Mouse (Mus musculus) liver, embryonic 12.5 days (tissue): ENCODE results near the gene Mavs. TPM values are rescaled to one million over a fixed set of nuclear protein-coding genes. Genes with fewer than 3 reads are reported as not detected.
A peak's percentile ranks its signal among the peaks of the same experiment; 100 is the strongest.

Source experiments
- ATAC-seq: fragments of 200-750 bp; cut with Nextera tagmentation; 2 replicates; pipeline ENCODE4 v1.8.0; 2017; ENCODE audit warnings: moderate number of reproducible peaks, mild to moderate bottlenecking, moderate library complexity
- H3K27ac ChIP-seq: fragments of 300-500 bp; sonication (generic); 2 replicates; pipeline ENCODE4 v1.5.1; 2016; ENCODE audit warnings: mild to moderate bottlenecking
- H3K27me3 ChIP-seq: fragments of 300-500 bp; sonication (generic); replicated peaks from 2 replicates; pipeline ENCODE4 v1.6.1; 2016; ENCODE audit warnings: mild to moderate bottlenecking, moderate library complexity
- H3K36me3 ChIP-seq: fragments of 300-500 bp; sonication (generic); 2 replicates; pipeline ENCODE4 v1.6.1; 2016; ENCODE audit warnings: mild to moderate bottlenecking, moderate library complexity
- H3K4me1 ChIP-seq: fragments of 300-500 bp; sonication (generic); 2 replicates; pipeline ENCODE4 v1.6.1; 2016
- H3K4me2 ChIP-seq: fragments of 300-500 bp; sonication (generic); 2 replicates; pipeline ENCODE4 v1.6.1; 2016; ENCODE audit warnings: mild to moderate bottlenecking, moderate library complexity
- H3K4me3 ChIP-seq: fragments of 300-500 bp; sonication (generic); 2 replicates; pipeline ENCODE4 v1.5.1; 2016; ENCODE audit warnings: mild to moderate bottlenecking, moderate library complexity
- H3K9ac ChIP-seq: fragments of 300-500 bp; sonication (generic); 2 replicates; pipeline ENCODE4 v1.6.1; 2016; ENCODE audit warnings: mild to moderate bottlenecking, moderate library complexity
- H3K9me3 ChIP-seq: fragments of 300-500 bp; sonication (generic); replicated peaks from 2 replicates; pipeline ENCODE4 v1.6.1; 2016; ENCODE audit warnings: mild to moderate bottlenecking, moderate library complexity
- WGBS: fragments of 180-500 bp; shearing (Covaris S2); methylation state at CpG from one replicate; pipeline ENCODE4 v1.1.7; 2016; ENCODE audit not compliant: insufficient replicate concordance; 5-methylcytosine and 5-hydroxymethylcytosine counted together
- polyA plus RNA-seq: library from polyadenylated mRNA; unstranded; fragments of >200 nt; fragmentation: Nextera tagmentation; extraction: Ambion mirVana; gene quantifications from 2 replicates; pipeline ENCODE4 v1.2.1, GENCODE M21; 2016

Gene Mavs
- polyA plus RNA-seq, 1 experiment from 2014 or later, result 33.3 TPM

DNA sequence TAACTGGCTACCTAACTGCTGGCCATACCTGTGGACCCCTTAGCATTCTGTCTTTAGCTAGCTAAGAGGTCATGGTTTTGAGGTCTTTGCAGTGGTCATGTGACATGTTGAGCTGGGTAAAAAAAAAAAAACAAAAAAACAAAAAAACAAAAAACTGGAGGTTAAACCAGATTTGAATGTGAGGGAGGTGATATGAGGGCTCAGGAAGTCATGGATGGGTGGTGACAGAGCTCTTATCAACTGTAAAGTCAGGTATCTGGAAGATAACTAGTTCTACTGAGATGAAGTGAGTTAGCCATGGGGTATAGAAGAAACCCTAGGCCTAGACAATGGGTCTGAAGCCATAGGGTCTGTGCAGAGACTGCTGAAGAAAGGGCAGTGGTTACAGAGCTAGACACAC, 8.3 kb downstream of the Mavs start:
- Histone ChIP-seq H3K4me2 (no peak overlapping the region), H3K27me3 (no peaks in the 10 kb centered on the region), H3K9me3 (no peaks in the 10 kb centered on the region), H3K4me1 (peaks cover 66% of the 10 kb centered on the region), H3K9ac (peak overlapping the region; percentile 6; the same call in 1 of the 2 replicates), H3K4me3 (no peak overlapping the region), H3K36me3 (peaks cover 100% of the 10 kb centered on the region), H3K27ac (peak overlapping the region; percentile 55)
- no peak for ATAC-seq

DNA sequence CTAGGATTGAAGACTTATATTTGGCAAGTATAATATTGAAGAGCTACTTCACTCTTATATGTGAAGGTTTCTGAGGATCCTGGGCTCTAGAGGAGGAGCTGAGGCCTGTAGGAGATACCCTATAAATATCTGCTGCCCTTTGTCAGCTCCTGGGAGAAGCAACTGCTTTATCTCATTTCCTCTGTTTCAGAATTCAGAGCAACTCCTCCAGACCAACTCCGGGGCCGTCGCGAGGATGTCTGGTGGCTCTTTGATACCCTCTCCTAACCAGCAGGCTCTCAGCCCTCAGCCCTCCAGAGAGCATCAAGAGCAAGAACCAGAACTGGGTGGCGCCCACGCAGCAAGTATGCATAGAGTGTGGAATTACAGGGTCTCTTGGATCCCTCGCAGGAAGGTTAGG, 9.1 kb downstream of the Mavs start:
- peak; percentile 62 for ATAC-seq
- H3K27ac ChIP-seq, result peak overlapping the region; percentile 52
- no peaks in the 10 kb centered on the region for H3K9me3 ChIP-seq
- H3K27me3 ChIP-seq, result no peaks in the 10 kb centered on the region
- H3K4me3 ChIP-seq, result no peak overlapping the region
- H3K4me2 ChIP-seq, result no peak overlapping the region
- H3K4me1 ChIP-seq, result peaks cover 66% of the 10 kb centered on the region
- H3K36me3 ChIP-seq, result peaks cover 100% of the 10 kb centered on the region
- H3K9ac ChIP-seq, result 0 out of 2 replicates have a peak overlapping the region, but pooled peaks have one; percentile 6
- 19% methylated on average over 7 of the region's 7 CpGs for WGBS

DNA sequence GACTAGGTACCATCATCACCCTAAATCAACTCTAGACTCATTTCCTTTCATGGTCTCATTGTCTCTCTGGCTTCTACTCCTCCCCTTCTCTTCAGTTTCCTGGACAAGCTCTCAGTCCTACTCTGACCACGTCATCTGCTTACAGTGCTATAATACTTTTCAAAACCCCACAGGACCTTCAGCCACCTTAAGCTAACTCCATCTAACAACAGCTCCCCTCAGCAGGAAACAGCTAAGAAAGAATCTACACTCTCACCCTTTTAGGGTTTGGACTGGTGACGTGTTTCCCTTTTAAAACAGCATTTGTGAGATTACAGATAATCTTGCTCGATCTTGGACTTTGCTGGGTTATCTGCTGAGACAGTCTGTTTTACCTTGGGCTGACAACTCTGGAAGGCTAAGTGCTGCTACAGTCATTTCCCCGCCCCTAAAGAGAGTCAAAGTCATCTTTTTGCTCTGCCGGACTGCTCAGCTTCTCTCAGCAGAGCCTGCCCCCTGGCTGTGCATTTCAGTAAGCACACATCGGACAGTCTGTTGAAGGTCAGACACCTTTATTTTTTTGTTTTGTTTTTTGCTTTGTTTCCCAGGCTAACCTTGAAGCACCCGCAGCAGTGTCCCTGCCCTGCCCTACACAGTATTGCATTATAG, 19.9 kb downstream of the Mavs start:
- Histone ChIP-seq H3K4me1 (peaks cover 69% of the 10 kb centered on the region), H3K27me3 (no peaks in the 10 kb centered on the region), H3K36me3 (peaks cover 14% of the 10 kb centered on the region), H3K9ac (peak overlapping the region; percentile 60), H3K27ac (peak overlapping the region; percentile 82), H3K9me3 (no peaks in the 10 kb centered on the region), H3K4me3 (no peak overlapping the region), H3K4me2 (peak overlapping the region; percentile 45)
- 7% methylated on average over 7 of the region's 7 CpGs for WGBS
- ATAC-seq, result peak; percentile 88

DNA sequence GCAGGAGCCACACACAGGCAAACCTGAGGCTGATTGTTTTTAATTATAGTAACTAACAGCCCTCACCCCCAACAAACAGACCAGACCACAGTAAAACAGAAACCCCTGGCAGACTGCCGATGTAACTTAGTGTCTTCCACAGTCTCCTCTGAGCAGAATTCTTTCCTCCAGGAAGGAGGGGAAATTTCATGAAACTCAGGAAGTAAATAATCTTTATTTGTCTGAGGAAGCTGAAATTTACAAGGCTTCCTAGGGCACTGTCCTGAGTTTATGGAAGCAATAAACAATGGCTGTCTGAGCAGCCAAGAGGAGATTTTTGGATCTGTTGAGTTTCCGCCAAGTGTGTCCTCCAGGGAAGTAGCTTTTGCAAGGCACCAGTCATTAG, 20.5 kb downstream of the Mavs start:
- H3K9me3 ChIP-seq, result no peaks in the 10 kb centered on the region
- H3K4me3 ChIP-seq, result no peak overlapping the region
- H3K4me2 ChIP-seq, result peak overlapping the region; percentile 45
- peak overlapping the region; percentile 60 for H3K9ac ChIP-seq
- WGBS, result 67% methylated on average over 2 of the region's 2 CpGs
- peaks cover 69% of the 10 kb centered on the region for H3K4me1 ChIP-seq
- ATAC-seq, result no peak
- peaks cover 9% of the 10 kb centered on the region; the same call in 1 of the 2 replicates for H3K36me3 ChIP-seq
- peak overlapping the region; percentile 82 for H3K27ac ChIP-seq
- H3K27me3 ChIP-seq, result no peaks in the 10 kb centered on the region

DNA sequence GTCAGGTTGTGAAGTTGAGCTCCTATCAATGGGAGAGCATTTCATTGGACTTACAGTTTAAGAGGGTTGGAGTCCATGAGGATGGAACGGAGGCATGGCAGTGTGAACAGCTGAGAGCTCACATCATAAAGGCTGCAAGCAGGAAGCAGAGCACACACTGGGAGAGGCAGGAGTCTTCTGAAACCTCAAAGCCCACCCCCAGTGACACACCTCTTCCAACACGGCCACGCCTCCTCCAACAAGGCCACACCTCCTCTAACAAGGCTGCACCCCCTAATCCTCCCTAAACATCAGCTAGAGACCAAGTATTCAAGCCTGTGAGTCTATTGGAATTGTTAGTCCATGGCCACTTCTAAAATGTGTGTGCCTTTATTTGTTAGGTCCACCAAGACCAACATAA, 21.9 kb downstream of the Mavs start:
- no peak overlapping the region for H3K9ac ChIP-seq
- WGBS, result 52% methylated on average over 3 of the region's 3 CpGs
- H3K4me3 ChIP-seq, result no peak overlapping the region
- H3K4me2 ChIP-seq, result no peak overlapping the region
- no peaks in the 10 kb centered on the region for H3K9me3 ChIP-seq
- ATAC-seq, result peak; percentile 25; the same call in 1 of the 2 replicates
- 0 out of 2 replicates have a peak, but pooled peaks cover 2% of the 10 kb centered on the region for H3K36me3 ChIP-seq
- H3K27ac ChIP-seq, result peak overlapping the region; percentile 82; the same call in 1 of the 2 replicates
- H3K4me1 ChIP-seq, result peaks cover 83% of the 10 kb centered on the region
- no peaks in the 10 kb centered on the region for H3K27me3 ChIP-seq

DNA sequence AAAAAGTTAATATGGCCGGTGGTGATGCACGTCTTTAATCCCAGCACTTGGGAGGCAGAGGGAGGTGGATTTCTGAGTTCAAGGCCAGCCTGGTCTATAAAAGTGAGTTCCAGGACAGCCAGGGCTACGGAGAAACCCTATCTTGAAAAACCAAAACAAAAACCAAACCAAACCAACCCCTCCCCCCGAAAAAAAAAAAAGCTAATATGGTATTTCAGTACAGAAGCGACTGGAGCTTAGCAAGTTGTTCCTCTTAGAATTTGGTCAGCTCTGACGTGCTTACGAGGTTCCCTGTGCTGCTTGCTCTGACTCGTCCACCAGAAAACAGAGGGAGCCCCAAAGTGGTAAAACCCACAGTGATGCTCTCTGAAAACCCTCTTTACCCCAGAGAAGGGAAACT, 24.8 kb downstream of the Mavs start:
- Histone ChIP-seq H3K4me2 (no peak overlapping the region), H3K27me3 (no peaks in the 10 kb centered on the region), H3K9ac (no peak overlapping the region), H3K27ac (0 out of 2 replicates have a peak overlapping the region, but pooled peaks have one; percentile 43), H3K4me3 (no peak overlapping the region), H3K4me1 (peaks cover 76% of the 10 kb centered on the region), H3K36me3 (no peaks in the 10 kb centered on the region), H3K9me3 (no peaks in the 10 kb centered on the region)
- no peak for ATAC-seq
- 69% methylated on average over 8 of the region's 8 CpGs for whole genome bisulfite sequencing

DNA sequence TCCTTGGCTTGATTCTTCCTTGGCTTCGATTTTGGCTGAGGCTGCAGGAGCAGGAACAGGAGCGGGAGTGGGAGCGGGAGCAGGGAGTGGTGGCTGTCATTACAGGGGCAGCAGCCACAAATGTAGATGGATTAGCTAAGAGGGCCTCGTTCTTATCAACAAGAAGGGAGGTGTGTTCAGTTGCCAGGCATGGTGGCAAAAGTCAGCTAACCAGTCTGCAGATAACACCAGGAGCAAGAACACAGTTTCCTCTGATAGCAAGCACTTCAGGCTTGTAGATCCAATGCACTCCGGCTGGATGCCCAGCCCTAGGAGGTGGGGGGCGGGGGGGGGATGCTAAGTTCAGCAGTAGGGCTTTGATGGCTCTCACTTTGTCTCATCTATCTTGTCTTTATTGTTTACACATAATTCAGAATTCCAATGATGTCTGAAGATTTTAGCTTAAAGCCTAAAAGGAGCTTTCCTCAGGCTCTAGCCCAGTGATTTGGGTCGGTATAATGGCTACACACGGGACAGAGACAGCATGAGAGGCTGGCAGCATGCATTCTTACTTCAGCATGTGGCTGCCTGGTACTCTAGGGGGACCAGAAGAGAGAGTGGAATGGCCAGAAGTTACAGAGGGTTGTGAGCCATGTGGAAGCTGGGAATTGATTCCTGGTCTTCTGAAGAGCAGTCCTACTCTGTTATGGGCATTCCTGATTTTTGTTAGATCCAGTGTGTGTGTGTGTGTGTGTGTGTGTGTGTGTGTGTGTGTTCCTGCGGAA, 26.9 kb downstream of the Mavs start:
- H3K4me3 ChIP-seq, result peak overlapping the region; percentile 75; the same call in 1 of the 2 replicates
- peak overlapping the region; percentile 93 for H3K9ac ChIP-seq
- H3K36me3 ChIP-seq, result peaks cover 14% of the 10 kb centered on the region; the same call in 1 of the 2 replicates
- H3K27ac ChIP-seq, result peak overlapping the region; percentile 94
- peaks cover 77% of the 10 kb centered on the region for H3K4me1 ChIP-seq
- 23% methylated on average over 9 of the region's 9 CpGs for WGBS
- H3K4me2 ChIP-seq, result peak overlapping the region; percentile 73
- no peaks in the 10 kb centered on the region for H3K9me3 ChIP-seq
- ATAC-seq, result peak; percentile 47
- H3K27me3 ChIP-seq, result no peaks in the 10 kb centered on the region

DNA sequence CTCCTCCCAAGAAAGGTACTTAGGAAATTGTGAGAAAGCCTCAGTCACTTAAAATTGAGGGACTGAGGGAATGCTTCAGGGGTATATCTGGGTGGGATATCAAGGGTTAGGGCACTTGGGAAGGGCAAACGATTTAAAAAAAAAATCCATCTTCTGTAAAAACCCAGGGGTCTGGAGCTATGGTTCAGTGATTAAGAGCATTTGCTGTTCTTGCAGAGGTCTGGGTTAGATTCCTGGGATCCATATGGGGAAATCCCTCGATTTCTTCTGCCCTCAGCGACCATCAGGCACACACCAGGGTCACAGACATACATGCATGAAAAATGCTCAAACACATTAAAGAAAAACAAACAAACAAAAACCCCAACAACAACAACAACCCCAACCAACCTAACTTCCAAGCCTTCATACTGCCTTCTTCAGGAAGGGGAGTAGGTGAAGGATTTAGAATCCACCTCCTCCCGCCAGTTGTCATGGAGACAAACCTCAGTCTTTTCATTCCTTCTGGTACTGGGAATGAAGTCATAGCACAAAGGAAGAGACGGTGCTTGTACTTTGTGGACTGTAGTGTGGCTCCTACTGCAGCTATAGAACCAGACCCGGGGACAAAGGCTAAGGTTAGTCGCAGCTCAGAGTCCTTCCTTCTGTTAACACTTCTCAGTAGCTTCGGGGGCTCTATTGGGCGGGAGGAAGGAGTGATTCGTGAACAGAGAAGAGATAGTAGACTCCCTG, 27.8 kb downstream of the Mavs start:
- WGBS, result 11% methylated on average over 10 of the region's 10 CpGs
- Histone ChIP-seq H3K36me3 (peaks cover 19% of the 10 kb centered on the region; the same call in 1 of the 2 replicates), H3K4me2 (peak overlapping the region; percentile 73), H3K27me3 (no peaks in the 10 kb centered on the region), H3K9ac (peak overlapping the region; percentile 93), H3K4me3 (peak overlapping the region; percentile 75), H3K4me1 (peaks cover 75% of the 10 kb centered on the region), H3K9me3 (no peaks in the 10 kb centered on the region), H3K27ac (peak overlapping the region; percentile 94)
- ATAC-seq, result peak; percentile 38

DNA sequence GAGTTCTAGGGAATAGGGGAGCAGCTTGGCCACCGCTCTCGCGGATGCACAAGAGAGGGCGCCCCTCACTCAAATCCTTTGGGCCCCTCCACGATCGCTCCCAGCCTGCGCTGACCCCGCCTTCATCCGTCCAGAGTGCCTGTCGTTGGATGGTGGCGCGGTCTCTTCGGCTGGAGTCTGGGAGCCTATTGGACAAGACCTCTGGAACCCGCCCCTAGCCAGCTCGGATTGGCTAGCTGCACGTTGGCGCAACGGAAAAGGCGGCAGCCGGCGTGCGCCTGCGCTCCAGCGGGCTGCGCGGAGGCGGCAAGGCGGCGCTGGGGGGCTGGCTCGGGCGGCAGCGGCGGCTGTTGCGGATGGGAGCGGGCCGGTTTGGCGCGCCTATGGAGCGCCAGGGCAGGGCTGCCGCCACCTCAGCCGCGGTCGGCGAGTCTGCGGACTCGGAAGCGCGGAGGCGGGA, 28.4 kb downstream of the Mavs start, which contains the start of gene Pank2:
Pank2 (plus strand) TSS at position 283 of the 460 bp plus-strand sequence.
- Histone ChIP-seq H3K27ac (peak within 1 kb of the TSS; percentile 99), H3K36me3 (peaks cover 21% of the 10 kb centered on the region; the same call in 1 of the 2 replicates), H3K4me2 (peak within 1 kb of the TSS; percentile 73), H3K9ac (peak within 1 kb of the TSS; percentile 93), H3K27me3 (no peaks in the 10 kb centered on the region), H3K9me3 (no peaks in the 10 kb centered on the region), H3K4me1 (peaks cover 69% of the 10 kb centered on the region), H3K4me3 (peak within 1 kb of the TSS; percentile 75)
- WGBS, result 0% methylated on average over 47 of the region's 49 CpGs
- ATAC-seq, result peak; percentile 94

DNA sequence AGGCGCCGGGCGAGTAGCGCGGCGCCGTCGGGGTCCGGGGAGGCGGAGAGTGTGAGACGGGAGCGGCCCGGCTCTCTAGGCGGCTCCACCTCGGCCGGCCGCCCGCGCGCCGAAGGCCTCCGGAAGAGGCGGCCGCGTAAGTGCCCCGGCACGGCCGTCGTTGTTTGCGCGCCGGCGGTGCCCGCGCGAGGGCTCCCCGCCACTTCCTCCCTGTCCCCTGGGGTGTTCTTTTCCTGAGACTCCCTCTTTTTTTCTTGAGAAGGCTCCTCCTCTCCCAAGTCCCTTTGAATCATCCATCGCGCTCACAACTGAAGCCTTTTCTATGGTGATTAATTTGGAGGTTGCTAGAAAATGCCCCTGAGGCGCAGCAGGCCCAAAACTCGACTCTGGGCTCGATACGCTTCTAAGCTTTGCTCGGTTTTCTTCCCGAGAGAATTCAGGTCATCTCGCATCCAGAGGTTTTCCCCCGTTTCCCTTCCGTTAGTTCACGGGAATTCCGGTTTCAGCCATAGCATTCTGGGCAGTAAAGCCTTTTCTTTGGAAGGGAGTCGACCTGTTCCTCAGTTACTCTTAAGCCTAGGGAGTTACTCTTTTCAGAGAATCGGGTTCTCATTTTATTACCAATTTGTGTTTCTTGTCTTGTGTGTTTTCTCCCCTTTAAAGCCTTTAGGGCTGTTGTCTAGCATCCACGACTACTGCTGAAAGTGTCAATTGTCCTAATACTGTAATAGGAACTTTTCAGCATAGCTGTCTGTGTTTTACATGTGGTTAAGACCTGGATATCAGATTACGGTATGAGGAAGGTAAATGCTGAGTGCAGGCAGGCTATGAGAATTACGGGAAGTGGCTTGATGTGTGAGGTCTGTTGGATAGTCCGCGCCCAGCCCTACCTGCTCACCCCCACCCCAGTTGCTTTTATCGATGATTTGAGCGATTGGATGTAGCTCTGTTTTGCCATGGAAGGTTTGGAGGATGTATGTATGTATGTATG, 29.1 kb downstream of the Mavs start:
- H3K4me2 ChIP-seq, result peak overlapping the region; percentile 73
- peaks cover 62% of the 10 kb centered on the region for H3K4me1 ChIP-seq
- no peaks in the 10 kb centered on the region for H3K27me3 ChIP-seq
- H3K27ac ChIP-seq, result peak overlapping the region; percentile 99
- peaks cover 21% of the 10 kb centered on the region; the same call in 1 of the 2 replicates for H3K36me3 ChIP-seq
- under 1% methylated on average over 58 of the region's 59 CpGs for WGBS
- H3K9ac ChIP-seq, result peak overlapping the region; percentile 93
- H3K4me3 ChIP-seq, result peak overlapping the region; percentile 75
- peak; percentile 79 for ATAC-seq
- H3K9me3 ChIP-seq, result no peaks in the 10 kb centered on the region

DNA sequence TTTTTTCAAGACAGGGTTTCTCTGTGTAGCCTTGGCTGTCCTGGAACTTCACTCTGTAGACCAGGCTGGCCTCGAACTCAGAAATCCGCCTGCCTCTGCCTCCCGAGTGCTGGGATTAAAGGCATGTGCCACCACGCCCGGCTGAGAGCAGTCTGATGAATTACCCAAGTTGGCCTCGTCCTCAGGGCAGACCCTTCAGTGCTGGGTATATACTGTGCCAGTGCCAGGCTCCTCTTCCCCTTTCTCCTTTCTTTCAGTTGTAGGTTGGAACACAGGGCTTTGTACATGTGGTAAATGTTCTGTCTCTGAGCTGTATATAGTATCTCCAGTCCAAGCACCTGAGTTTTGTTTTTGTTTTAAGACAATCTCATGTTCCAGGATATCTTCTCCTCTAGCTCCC, 30.2 kb downstream of the Mavs start:
- Histone ChIP-seq H3K9ac (peak overlapping the region; percentile 93), H3K4me2 (peak overlapping the region; percentile 73), H3K27me3 (no peaks in the 10 kb centered on the region), H3K4me3 (peak overlapping the region; percentile 75), H3K27ac (peak overlapping the region; percentile 99), H3K9me3 (no peaks in the 10 kb centered on the region), H3K4me1 (peaks cover 53% of the 10 kb centered on the region), H3K36me3 (peaks cover 26% of the 10 kb centered on the region)
- 60% methylated on average over 6 of the region's 6 CpGs for WGBS
- ATAC-seq, result no peak
